Mouse (Mus musculus) Patski (cell line): ENCODE measurements around the gene Ptpn12. TPM values are rescaled to one million over a fixed set of nuclear protein-coding genes. Genes with fewer than 3 reads are reported as not detected.
A peak's percentile ranks its signal among the peaks of the same experiment; 100 is the strongest.

ENCODE experiments used
- ATAC-seq: fragments of 100-300 bp; one replicate; pipeline ENCODE4 v1.8.0; 2021
- CTCF ChIA-PET: fragments of 350-600 bp; sonication (Branson Sonifier 250); formaldehyde crosslinking; loops from one replicate; lab custom pipeline; 2022; ENCODE audit warnings: inconsistent platforms; lab: Charles Lee
- POLR2A ChIA-PET: fragments of 350-600 bp; sonication (Branson Sonifier 250); formaldehyde crosslinking; loops from one replicate; lab custom pipeline; 2022; ENCODE audit warnings: antibody characterized with exemption, inconsistent platforms; lab: Charles Lee
- DNase-seq: peaks from one replicate; pipeline ENCODE4 v3.0.0-alpha.2; 2011; ENCODE audit warnings: low read depth, low spot score
- H3K27me3 ChIP-seq: fragments of 371-371 bp; one replicate; pipeline ENCODE4 v1.5.1; 2021
- CTCF ChIP-seq: fragments of 100-300 bp; IDR thresholded peaks from one replicate; pipeline ENCODE4 v1.5.1; 2021
- in situ Hi-C: fragments of 300-500 bp; cut with MboI; formaldehyde crosslinking; loops from 3 replicates; pipeline ENCODE4 v1.11.1; 2018; ENCODE audit warnings: low pct_unique_long_range_greater_than_20kb, mixed read lengths
- polyA plus RNA-seq: library from polyadenylated mRNA; unstranded; gene quantifications from one replicate; pipeline ENCODE4 v1.2.3, GENCODE M21; 2021

Ptpn12 gene
- 62.0 TPM for polyA plus RNA-seq

DNA sequence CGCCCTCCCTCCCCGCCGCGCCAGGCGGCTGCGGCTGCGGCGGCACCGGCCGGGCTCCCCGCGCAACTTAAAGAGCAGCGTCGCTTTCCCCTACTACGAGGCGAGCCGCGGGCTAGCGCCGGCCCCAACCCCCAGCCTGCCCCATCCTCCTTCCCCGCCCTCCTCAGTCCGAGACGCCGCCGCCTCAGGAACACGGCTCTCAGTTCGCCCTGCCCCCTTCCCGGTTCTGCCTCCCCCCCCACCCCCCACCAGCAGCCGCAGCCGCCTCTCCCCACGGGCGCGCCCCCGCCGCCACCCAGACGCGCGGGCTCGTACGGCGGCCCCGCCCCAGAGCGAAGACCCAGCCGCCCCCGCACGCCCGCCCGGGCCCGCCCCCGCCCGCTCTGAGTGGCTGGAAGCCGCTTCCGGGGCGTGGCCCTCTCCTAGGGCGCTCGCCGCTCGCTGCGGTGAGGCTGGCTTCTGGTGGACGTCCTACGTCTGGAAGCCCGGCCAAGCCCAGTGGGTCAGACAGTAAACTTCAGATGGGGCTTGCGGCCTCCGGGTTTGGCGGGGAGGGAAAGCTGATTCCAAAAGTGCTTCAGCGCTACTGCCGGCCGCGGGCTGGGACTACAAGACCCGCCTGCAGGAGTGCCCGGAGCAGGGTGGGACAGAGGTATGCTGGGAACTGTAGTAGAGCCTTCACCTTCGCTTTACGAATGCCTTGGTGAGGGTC lies at the start of gene Ptpn12:
Gene Ptpn12, minus strand, starts transcription at position 92 of the 712 bp plus-strand sequence.
- no peaks in the 10 kb centered on the region for H3K27me3 ChIP-seq
- in situ Hi-C loops: no loop called here
- TF ChIP-seq CTCF: peak; percentile 55
- CTCF ChIA-PET: no interaction called here
- ATAC-seq (peak; percentile 94), DNase-seq (peak; percentile 90)
- POLR2A ChIA-PET: interaction anchor here (1.7 kb wide), 1 partner anchor 83 kb away, joined by 7 read pairs; no protein-coding TSS in a partner anchor

DNA sequence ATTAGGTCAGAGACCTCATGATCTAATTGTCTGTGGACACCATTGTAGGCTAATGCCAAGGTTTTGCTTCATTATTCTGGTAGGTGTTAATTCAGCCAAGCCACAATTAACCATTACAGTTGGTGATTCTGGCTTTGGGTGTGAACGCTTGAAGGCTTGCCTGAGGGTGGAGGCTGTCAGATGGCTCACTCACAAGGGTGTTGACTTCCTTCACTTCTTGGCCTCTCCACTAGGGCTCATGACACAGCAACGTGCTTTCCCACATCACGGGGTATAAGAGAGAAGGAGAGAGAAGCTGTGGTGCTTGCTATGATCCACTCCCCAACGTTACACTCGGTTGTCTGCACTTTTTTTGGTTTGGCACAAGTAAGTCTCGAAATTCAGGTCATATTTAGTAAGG lies 35.5 kb upstream of the Ptpn12 start:
- no peak for DNase-seq
- CTCF ChIA-PET: interaction anchor here (1.5 kb wide), 1 partner anchor 11 kb away, joined by 3 read pairs; no protein-coding TSS in a partner anchor
- POLR2A ChIA-PET: no interaction called here
- ATAC-seq: no peak
- H3K27me3 ChIP-seq: peaks cover 7% of the 10 kb centered on the region
- no peak for TF ChIP-seq CTCF
- in situ Hi-C loops: no loop called here

DNA sequence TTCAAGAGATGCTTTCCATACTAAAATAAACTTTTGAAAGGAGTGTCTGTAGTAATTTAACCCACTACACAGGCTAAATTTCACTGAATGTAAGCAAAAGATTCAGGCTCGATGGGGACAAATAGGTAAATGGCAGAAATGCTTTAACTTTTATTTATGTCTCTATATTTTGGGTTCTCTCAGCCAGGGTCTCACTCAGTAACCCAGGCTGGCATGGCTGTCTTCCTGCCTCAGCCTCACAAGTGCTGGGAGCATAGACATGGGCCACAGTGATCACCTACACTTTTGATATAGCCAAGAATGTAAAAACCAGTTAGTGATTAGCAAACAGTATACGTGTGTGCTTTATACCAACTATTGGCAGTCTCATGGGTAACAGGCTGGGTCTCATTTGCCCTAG lies 1.5 kb upstream of the Ptpn12 start:
- ChIA-PET POLR2A (no interaction called here), CTCF (no interaction called here)
- in situ Hi-C loops: no loop called here
- no peak for TF ChIP-seq CTCF
- ATAC-seq (no peak), DNase-seq (no peak)
- no peaks in the 10 kb centered on the region for H3K27me3 ChIP-seq

DNA sequence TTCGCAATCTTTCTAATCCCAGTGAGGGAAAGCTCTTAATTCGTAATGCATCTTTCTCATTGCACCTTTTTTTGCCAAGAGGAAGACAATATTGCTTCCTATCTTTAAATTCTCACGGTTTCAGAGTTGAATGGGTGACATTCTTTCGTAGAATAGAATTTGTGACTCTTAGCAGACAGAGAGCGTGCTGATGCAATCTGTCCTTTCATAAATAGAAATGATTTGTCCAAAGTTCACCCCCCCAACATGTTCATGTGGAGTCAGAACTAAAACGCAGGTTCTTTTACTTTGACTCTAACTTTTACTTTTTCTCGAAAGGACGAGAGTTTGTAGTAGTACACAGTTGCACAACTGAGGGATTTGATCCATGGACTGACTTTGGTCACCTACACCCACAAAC lies 884 bp upstream of the Ptpn12 start:
- CTCF ChIA-PET: no interaction called here
- H3K27me3 ChIP-seq: no peaks in the 10 kb centered on the region
- TF ChIP-seq CTCF: no peak
- in situ Hi-C loops: no loop called here
- POLR2A ChIA-PET: no interaction called here
- ATAC-seq (no peak), DNase-seq (no peak)

DNA sequence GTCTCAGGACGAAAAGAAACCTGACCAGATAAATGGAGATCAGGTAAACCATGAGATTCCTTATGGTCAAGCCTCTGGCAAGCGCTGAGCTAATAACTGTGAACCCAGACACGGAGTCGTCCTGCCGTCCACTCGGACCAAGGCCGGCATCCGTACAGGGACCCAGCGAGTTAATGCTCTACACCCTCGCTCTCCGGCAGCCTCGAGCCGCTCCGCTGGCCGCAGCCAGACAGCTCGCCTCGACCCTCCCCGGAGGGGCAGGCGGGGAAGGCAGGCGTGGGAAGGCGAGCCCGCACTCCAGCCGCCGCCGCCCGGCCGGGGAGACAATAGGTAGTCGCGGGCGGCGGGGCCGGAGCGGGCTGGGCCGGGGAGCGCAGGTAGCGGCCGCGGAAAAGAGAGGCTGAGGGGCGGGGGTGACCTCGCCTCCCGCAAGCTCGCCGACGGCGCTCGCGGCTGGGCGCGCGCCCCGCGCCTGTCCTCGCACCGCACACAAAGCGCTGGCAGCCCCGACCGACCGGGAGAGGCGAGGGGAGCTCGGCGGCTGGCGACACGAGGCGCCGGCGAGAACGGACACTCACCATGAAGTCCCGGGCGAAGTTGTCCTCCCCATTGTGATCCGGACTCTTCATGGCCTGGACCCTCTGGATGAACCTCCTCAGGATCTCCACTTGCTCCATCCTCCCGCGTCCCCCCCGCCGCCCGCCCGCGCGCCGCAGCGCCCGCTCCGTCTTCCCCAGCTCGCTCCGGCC lies 466 bp downstream of the Ptpn12 start:
- ChIA-PET CTCF (interaction anchor here (1.1 kb wide), 1 partner anchor 10 kb away, joined by 3 read pairs; no protein-coding TSS in a partner anchor), POLR2A (interaction anchor here (0.6 to 1.7 kb wide), 5 partner anchors 53 to 172 kb away, joined by 3 to 7 read pairs (median 4); no protein-coding TSS in a partner anchor)
- DNase-seq (peak; percentile 19), ATAC-seq (peak; percentile 15)
- H3K27me3 ChIP-seq: no peaks in the 10 kb centered on the region
- in situ Hi-C loops: no loop called here
- TF ChIP-seq CTCF: no peak

DNA sequence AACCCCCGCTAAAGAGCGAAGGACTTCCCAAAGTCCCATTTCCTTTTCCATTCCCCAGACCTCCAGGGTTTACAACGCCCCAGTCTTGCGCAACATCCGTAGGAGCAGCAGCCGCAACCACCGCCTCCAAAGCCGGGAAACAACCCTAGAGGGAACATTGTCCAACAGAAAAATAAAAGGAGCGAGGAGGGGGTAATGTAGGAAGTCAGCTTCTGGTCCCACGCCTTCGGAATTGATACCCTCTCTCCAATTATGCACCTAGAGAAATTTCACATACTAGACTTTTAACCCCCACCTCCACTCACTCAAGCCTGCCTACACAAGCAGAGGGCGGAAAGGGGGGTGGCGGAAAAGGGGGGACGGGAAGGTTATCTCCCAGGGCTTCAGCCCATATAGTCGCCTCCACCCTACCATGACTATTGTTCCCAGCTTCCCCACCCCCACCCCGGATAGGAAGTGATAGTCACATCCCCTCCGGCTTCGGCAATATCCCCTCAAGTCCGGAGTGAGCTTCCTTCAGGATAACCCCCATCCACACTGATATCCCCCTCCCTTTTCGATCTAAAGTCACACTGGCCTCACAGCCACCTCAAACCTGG lies 1.1 kb downstream of the Ptpn12 start:
- DNase-seq: no peak
- CTCF ChIA-PET: interaction anchor here (1.1 kb wide), 1 partner anchor 9 kb away, joined by 3 read pairs; no protein-coding TSS in a partner anchor
- TF ChIP-seq CTCF: no peak
- in situ Hi-C loops: loop anchor here (5.0 kb wide), 1 partner anchor 37 kb away; no protein-coding TSS in a partner anchor
- ATAC-seq: no peak
- POLR2A ChIA-PET: interaction anchor here (0.6 to 1.7 kb wide), 6 partner anchors 29 to 172 kb away, joined by 3 to 7 read pairs (median 4); no protein-coding TSS in a partner anchor
- H3K27me3 ChIP-seq: no peaks in the 10 kb centered on the region

DNA sequence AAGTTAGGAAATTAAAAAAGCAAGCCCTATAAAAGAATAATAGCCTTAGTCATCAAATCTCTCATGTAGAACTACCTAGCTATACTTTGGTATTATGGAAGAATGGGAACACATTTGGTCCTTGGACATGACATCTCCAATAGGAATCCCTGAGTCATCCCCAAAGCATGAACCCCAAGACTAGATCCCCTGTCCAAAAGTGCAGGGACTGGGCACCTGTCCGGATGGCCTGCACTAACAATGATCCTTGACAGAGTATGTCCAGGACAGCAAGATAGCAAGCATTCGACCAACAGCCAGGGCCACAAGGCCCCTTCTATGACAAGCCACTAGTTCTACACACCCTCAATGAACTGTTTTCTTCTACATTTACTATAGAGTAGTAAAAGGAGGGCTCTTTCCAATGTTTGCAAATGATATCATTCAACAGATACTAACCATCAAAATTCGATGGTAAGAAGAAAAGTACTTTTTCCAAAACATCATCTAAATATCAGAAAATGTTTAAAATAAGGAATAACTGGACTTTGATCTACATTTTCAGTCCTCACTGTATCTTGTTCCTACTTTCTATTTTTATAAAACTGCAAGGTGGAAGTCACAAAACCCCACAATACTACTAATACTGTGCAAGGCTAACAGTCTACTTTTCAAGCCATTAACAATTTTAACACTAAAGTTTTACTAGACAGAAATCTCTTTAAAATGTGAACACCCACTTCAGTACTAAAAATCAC lies 2.0 kb downstream of the Ptpn12 start:
- in situ Hi-C loops: loop anchor here (5.0 kb wide), 1 partner anchor 36 kb away; no protein-coding TSS in a partner anchor
- ChIA-PET CTCF (interaction anchor here (0.9 to 1.1 kb wide), 2 partner anchors 8 to 46 kb away, joined by 3 read pairs; no protein-coding TSS in a partner anchor), POLR2A (interaction anchor here (1.7 kb wide), 1 partner anchor 85 kb away, joined by 7 read pairs; no protein-coding TSS in a partner anchor)
- DNase-seq: no peak
- ATAC-seq: no peak
- no peak for TF ChIP-seq CTCF
- no peaks in the 10 kb centered on the region for H3K27me3 ChIP-seq

DNA sequence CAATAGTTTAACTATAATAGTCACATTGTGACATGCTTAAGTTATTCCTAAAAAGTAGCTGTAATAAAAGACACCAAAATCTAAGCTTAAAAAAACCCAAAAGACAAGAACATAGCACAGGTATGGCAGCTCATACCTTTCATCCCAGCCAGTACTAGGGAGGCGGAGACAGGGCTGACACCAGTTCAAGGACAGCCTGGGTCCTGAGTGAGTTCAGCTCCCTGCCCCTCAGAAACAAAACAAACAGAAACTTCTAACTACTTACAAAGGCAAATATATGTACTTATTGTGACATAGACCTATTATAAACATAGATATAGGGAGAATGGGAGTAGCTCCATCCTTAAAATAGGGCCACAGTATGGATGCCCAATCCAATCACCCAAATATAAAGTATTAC lies 3.2 kb downstream of the Ptpn12 start:
- in situ Hi-C loops: loop anchor here (5.0 kb wide), 1 partner anchor 35 kb away; no protein-coding TSS in a partner anchor

DNA sequence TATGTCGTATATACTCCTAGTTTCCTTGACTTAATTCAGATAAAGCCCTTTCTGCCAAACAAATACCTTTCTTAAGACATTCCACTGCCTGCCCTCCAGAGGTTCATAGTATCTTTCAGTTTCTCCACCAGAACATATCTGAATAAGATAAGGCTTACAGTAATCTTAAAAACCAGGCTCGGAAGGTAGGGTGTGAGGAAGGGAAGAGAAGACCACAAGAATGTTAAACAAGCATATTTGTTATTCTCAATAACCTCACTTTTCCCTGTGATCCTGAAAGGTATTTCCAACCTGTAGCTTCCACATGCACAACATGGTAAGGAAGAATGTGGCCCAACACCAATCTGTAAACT lies 5.0 kb downstream of the Ptpn12 start:
- DNase-seq: no peak
- H3K27me3 ChIP-seq: no peaks in the 10 kb centered on the region
- in situ Hi-C loops: loop anchor here (5.0 kb wide), 1 partner anchor 33 kb away; no protein-coding TSS in a partner anchor
- CTCF ChIA-PET: no interaction called here
- no peak for ATAC-seq
- no peak for TF ChIP-seq CTCF
- POLR2A ChIA-PET: no interaction called here

More for the DNA sequence above, 3.2 kb downstream of the Ptpn12 start:
- TF ChIP-seq CTCF: no peak
- ChIA-PET CTCF (interaction anchor here (0.7 to 1.5 kb wide), 4 partner anchors 9 to 368 kb away, joined by 3 to 4 read pairs (median 3); no protein-coding TSS in a partner anchor), POLR2A (interaction anchor here (0.8 kb wide), 1 partner anchor 192 kb away, joined by 6 read pairs; no protein-coding TSS in a partner anchor)
- H3K27me3 ChIP-seq: no peaks in the 10 kb centered on the region
- DNase-seq (no peak), ATAC-seq (no peak)
